Mouse (Mus musculus) retina, postnatal 7 days (tissue): ENCODE measurements around the gene Adarb1.

Experiments
- DNase-seq: peaks from one replicate; pipeline ENCODE4 v3.0.0-alpha.2; 2012; ENCODE audit warnings: low read depth, low spot score

Adarb1 gene

GRCm38 (mm10) chr10:77418138-77418537 is at the start of gene Adarb1:
Gene Adarb1 (minus strand): TSS chr10:77418270.
- DNase-seq = peak; percentile 85

DNA sequence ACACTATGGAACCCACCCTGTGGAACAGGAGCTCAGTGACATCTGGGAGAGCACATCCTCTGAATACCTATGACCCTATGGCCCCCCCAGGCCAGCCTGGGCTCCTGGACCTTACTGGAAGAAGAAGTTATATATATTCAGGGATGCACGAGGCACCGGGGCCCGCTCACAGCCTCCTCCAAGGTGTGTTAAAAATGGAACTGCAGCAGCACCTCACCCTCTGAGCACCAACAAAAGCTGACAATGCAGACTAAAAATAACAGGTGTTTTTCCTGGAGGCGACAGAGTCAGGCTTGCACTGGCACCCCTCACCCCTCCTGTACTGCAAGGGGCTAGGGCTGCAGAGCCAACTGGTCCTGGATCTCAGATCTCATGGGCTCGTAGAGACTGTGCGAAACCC is 49.3 kb upstream of the Adarb1 start:
- DNase-seq = no peak

- no peak for DNase-seq
These were observed 47.8 kb upstream of the Adarb1 start for GRCm38 (mm10) chr10:77465902-77466301.

DNA sequence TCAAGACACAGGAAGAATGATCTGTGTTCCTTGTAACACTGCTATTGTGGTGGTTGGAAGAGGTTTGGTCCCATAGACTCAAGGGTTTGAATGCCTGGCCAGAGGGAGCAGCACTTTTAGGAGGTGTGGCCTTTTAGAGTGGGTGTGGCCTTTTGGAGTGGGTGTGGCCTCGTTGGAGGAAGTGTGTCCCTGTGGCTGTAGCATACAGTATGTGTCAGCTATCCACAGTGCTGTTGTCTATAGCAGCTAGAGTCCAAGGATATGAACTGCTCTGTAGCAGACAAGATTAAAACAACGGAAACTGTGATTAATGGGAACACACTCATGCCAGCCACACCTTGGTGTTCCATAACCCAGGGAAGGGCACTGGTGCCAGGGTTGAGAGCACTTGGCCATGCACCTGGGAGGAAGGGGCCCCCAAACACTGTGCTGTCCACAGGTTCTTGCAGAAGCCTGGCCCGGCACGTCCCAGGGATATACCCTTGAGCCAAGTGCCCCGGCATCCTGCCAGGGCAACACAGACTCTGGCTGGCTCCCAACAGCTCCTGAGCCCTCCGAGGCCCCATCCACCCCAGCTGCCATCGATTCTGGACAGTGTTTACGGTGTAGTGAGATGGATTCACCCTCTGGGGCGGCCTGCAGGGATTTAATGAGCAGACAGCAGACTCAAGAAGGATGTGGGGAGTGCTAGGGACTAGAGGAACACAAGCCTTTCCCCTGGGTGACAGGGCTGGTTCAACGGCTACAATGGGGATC is 46.3 kb upstream of the Adarb1 start:
- peak; percentile 28 for DNase-seq

DNA sequence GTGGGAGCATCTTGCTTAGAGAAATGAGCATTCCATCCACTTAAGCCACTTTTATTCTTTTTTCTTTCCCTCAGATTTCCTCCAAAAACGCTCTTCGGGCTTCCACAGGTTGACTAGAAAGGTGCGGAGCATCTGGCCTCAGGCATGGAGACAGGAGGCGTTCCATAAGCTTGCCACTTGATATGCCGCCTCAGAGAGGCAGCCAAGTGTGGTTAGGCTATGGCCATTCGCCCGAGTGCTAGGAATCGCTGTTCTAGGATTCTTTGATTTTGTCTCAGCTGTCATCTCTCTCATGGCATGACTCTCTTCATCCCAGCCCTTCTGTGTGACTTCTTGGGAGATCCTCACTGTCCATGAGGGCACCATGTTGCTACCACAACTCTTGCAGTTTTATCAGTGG is 43.1 kb upstream of the Adarb1 start:
- DNase-seq = no peak

DNA sequence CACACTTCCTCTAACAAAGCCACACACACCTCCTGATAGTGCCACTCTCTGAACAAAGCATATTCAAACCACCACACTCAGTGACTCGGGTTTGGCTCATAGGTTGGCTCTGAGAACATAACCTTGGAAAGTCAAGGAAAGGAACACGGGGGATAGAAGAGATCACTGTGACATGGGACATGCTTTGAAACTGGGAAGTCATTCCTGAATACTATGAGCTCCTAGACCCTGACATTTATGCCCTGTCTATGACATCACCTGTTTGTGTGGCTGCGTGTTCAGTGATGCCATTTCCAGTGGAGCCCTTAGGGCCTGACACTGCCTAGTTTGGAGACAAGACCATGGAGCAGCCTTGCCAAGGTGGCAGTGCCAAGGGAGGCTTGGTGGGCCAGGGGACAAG is 39.6 kb upstream of the Adarb1 start:
- no peak for DNase-seq

- DNase-seq = no peak
These were observed 38.4 kb upstream of the Adarb1 start for GRCm38 (mm10) chr10:77456507-77456906.

GRCm38 (mm10) chr10:77455251-77456010 is 37.4 kb upstream of the Adarb1 start:
- no peak for DNase-seq

- DNase-seq = no peak
These were observed 36.7 kb upstream of the Adarb1 start for GRCm38 (mm10) chr10:77454795-77455194.

- DNase-seq = no peak
These were observed 33.8 kb upstream of the Adarb1 start for GRCm38 (mm10) chr10:77451822-77452221.

DNA sequence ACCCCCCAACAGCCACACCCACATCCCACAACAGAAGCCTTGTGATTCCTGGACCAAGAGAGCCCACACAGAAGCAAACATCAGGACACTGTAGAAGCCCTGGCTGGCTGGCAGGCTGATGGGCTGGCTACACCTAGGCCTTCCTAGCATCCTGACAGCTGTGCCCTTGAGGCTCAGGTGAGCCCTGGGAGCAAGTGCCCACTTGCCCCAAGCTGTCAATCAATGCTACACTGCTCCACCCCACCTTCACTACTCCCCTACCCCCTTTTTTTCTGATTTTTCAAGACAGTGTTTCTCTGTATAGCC is 32.0 kb upstream of the Adarb1 start:
- no peak for DNase-seq

DNA sequence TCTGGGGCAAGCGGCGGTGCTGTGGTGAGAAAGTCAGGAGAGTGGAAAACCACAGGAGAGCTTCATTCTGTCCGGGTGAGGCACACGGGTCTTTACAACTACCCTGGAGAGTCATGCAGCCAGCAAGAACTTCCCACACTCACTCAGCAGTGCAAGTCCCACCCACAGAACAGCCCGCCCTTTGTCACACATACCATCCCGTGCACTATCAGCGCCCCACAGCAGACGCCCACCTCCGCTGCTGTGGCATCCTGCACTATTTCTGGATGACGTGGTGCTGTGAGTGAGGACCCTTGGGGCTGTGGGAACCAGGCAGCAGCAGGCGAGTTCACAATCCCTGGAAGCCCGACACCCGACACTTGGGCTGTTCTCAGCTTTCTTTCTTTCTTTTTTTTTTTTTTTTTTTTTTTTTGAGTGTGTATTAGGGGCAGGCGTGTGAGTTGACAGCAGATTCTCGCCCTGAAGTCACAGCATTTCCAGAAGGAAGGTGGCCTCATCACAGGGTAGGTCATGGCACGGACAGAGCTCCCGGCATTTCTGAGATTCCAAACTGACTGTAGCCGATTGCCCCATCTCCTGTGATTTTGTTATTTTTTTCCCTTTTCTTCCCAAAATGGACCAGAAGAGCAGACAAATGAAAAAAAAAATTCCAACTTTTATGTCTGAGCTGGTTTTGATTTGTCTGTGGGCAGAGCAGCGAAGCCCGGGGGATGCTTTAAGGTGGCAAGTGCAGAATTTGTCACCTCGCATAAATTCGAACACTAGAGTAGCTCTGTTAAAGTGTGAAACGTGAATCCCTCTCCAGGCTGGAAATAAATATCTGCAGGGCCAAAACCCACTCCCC is 31.5 kb upstream of the Adarb1 start:
- no peak for DNase-seq

DNA sequence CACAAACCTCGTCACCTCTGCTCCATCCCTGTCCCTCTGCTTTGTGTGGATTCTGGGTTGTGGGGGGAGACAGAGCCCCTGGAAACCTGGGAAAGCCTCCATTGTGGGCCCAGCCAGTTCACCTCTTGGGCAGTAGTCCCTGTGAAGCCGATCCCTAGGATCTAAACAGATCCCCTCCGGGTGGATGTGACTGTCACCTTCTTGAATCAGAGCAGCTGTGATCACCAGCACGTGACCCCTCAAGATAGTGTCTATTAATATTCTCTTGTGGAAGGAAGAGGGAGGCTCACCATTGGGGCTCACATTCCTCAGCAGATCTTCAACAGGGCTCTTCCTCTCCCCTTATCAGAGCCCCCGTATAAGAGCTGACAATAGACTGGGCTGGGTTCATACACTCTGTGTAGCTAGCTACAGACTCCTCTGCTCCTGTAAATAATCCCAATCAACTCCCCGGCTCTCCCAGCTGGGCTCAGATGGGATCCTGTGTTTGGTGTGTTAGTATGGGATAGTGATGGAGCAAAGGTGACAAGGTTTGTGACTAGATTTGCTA is 30.7 kb upstream of the Adarb1 start:
- no peak for DNase-seq

- no peak for DNase-seq
These were observed 30.1 kb upstream of the Adarb1 start for GRCm38 (mm10) chr10:77448209-77448608.

DNA sequence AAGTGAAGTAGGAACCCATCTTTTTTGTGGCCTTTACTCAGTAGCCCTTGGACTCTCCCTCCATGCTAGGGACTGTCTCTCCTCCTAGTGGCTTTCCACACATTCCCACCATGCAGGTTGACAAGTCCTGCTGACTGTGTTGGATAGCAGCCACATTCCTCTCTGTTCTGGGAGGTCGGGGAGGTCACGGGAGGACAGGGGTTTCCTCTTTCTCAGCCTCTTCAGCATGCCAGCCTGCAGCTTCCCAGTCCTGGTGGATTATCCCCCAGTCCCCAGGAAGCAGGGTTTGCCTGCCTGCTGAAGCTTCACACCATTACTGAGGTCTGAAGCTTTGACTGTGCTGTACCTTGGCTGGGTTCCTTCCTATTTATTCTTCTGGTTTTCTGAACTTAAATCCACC is 29.7 kb upstream of the Adarb1 start:
- DNase-seq = no peak

DNA sequence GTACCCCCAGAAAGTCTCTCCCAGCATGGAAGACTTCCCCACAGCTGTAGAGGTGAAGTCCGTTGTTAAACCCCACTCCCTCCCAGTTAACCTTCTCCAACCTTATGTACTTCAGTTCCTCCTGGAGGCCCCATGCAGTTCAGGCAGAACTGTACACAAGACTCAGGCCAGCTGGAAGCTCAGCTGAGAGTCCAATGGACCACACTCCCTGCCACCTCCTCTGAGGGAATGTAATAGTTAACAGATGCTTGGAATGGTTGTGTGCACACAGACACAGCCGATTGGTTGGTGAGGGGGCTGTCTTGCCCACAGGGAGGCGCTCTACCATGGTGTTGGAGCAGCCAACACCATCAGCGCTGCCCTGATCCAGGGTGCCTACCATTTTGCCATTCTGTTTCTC is 24.2 kb upstream of the Adarb1 start:
- no peak for DNase-seq

DNA sequence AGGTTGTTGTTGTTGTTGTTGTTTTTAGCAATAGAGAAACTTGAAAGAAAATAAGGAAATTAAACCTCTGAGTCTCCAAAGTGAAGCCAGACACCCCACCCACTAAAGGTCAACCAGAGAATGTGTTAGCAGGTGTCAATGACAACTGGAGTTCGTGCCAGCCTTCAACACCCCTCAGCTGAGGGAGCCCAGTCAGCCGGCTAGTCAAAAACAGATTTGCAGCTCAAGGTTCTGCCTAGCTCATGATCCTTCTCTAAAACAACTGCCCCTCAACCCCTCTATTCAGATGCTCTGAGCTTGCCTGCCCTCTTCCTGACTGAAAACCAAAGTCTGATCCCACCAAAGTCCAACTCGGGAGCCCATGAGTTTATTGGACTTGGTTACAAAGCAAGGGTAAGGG is 23.7 kb upstream of the Adarb1 start:
- no peak for DNase-seq

GRCm38 (mm10) chr10:77440841-77441755 is 23.0 kb upstream of the Adarb1 start:
- DNase-seq = no peak

GRCm38 (mm10) chr10:77440286-77440685 is 22.2 kb upstream of the Adarb1 start:
- no peak for DNase-seq

- no peak for DNase-seq
These were observed 21.0 kb upstream of the Adarb1 start for GRCm38 (mm10) chr10:77439026-77439425.

DNA sequence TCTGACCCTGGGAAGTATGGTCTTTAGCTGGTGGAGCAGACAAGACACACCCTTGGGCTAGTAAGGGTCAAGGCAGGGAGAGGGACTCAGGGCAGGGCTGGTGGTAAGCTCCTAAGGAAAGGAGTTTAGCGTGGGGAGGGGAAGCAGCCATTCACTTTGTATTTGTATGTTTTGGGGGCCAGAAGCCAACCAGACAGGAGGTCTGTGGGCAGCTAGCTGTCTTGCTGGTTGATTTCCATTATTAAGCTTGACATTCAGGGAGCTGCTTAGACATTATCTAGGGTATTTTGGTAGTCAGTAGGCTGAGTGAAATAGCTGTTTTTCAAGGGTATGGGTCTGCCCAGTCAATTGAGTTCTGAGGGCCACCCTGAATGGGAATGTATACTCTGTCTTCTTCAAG is 20.0 kb upstream of the Adarb1 start:
- no peak for DNase-seq
